Mouse (Mus musculus): Measurements from ENCODE around the gene Ttc41.

- no peak for TF ChIP-seq POLR2A (IDR thresholded peaks at IDR 0.05; ENCODE audit: extremely low read depth, insufficient read depth, low read length)
- TF ChIP-seq CTCF (IDR thresholded peaks at IDR 0.05; ENCODE audit: low read depth, low read length): no peak
These were observed 119.3 kb downstream of the Ttc41 start for GRCm38 (mm10) chr10:86824871-86825270.
